7 mouse cellular contexts compared by ENCODE assay signal in genomic region chr4:142238486-142239239, GRCm38 (mm10). TPM values are rescaled to one million over a fixed set of nuclear protein-coding genes. Genes with fewer than 3 reads are reported as not detected.
A peak's percentile ranks its signal among the peaks of the same experiment; 100 is the strongest.
DNase-seq lines count a peak whose midpoint lies in the region; ATAC-seq lines count a peak whose summit lies in the region.

No protein-coding gene starts in this region.

- H3K9ac ChIP-seq in intestine, embryonic 16.5 days (ENCODE audit: low read depth, low read length) = peak overlapping the region; percentile 90

- no peaks in the 10 kb centered on the region for H3K36me3 ChIP-seq in intestine, embryonic 16.5 days (ENCODE audit: control insufficient read depth, insufficient read depth, low read length)

- peaks cover 36% of the 10 kb centered on the region for H3K4me1 ChIP-seq in intestine, embryonic 16.5 days (ENCODE audit: control insufficient read depth, insufficient read depth, low read length)

- H3K27ac ChIP-seq in intestine, embryonic 16.5 days (ENCODE audit: low read length) = peak overlapping the region; percentile 82

- H3K27me3 ChIP-seq in intestine, embryonic 16.5 days (replicated peaks; ENCODE audit: control insufficient read depth, insufficient read depth, low read length) = no peaks in the 10 kb centered on the region

- peak overlapping the region; percentile 85 for H3K4me3 ChIP-seq in intestine, embryonic 16.5 days (ENCODE audit: low read length)

- intact Hi-C loops in left cerebral cortex, postnatal 4 days (cut with DNase I) = no loop called here

- peak overlapping the region; percentile 97 for H3K4me2 ChIP-seq in intestine, embryonic 16.5 days (ENCODE audit: low read depth, low read length)

- under 1% methylated on average over 69 of the region's 69 CpGs for WGBS in intestine, embryonic 16.5 days

- DNase-seq in adrenal gland, postnatal 25 days = peak; percentile 75
- DNase-seq in cerebellum, postnatal 4 days (ENCODE audit: low spot score in 2 of 2) = peak; percentile 39 to 47
- DNase-seq in heart, adult 11 months = peak; percentile 96
- peak; percentile 41 for DNase-seq in left cerebral cortex, postnatal 4 days
- DNase-seq in right cerebral cortex, postnatal 4 days = peak; percentile 51

- ATAC-seq in intestine, embryonic 16.5 days = peak; percentile 77
- ATAC-seq in megakaryocyte-erythroid progenitor cell, adult 5-6 weeks (replicated peaks; ENCODE audit: low FRiP score, low TSS enrichment, poor library complexity, severe bottlenecking) = 0 out of 2 replicates have a peak, but pooled peaks have one; percentile 19

- H3K9me3 ChIP-seq in intestine, embryonic 16.5 days (ENCODE audit: control insufficient read depth, low read length) = no peaks in the 10 kb centered on the region

RNA-seq across cellular contexts. Expression of gene Kazn, which starts 0.5 kb away (rescaled TPM):
- total RNA-seq in adrenal gland, postnatal 25 days (2021) = 32.8 and 35.8 TPM in 2 replicates
- polyA plus RNA-seq in intestine, embryonic 16.5 days (2015; fragmentation: Nextera tagmentation; extraction: Ambion mirVana) = 10.7 and 11.3 TPM in 2 replicates
- total RNA-seq in left cerebral cortex, postnatal 4 days (2021) = 10 to 100 TPM; 68.9 to 70.4 TPM
- total RNA-seq in megakaryocyte-erythroid progenitor cell, adult 5-6 weeks (2014; fragmentation: Nextera tagmentation) = 0.45 and 2.0 TPM in 2 replicates
- total RNA-seq in megakaryocyte-erythroid progenitor cell, adult 5-6 weeks (2017) = 3.0 TPM in 1 of 2 replicates, not detected in the other

Comparison
In these comparisons a context has a peak if more than half of its experiments do, and no peak if none do; other contexts are left out.
1. Peak in every context shown above with its lines: DNase-seq, ATAC-seq, H3K4me3 ChIP-seq and H3K27ac ChIP-seq.
2. DNase-seq: peak in every context shown above with its lines; median percentile 96 in heart, adult 11 months; 75 in adrenal gland, postnatal 25 days; 51 in right cerebral cortex, postnatal 4 days; 43 in cerebellum, postnatal 4 days; 41 in left cerebral cortex, postnatal 4 days.